Mouse (Mus musculus): ENCODE data around the gene Pilra.

The Pilra gene

GRCm38 (mm10) chr5:137825030-137825429 is 11.1 kb downstream of the Pilra start:
- DNase-seq (ENCODE audit: low read depth, low spot score) = no peak

- DNase-seq (ENCODE audit: low read depth, low spot score) = no peak
Measured at GRCm38 (mm10) chr5:137823455-137824045, 12.5 kb downstream of the Pilra start.

DNA sequence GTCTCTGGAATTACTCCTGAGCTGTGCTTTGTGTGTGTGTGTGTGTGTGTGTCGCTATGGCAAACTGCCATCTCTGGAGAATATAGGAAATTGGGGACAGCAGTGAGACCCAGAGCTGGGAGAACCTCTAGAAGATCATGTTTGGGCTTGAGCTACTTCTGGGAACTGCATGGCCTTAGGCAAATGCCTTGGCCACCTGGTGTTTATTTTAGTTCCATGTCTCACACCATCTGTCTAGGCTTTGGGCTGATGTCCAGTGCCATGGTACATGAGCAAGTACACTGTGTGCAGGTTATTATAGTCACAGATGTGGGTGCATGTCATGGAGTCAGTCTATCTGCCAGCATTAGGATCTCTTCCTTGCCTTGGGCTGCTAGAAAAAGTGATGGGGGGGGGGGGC is 13.5 kb downstream of the Pilra start:
- no peak for DNase-seq (ENCODE audit: low read depth, low spot score)

DNA sequence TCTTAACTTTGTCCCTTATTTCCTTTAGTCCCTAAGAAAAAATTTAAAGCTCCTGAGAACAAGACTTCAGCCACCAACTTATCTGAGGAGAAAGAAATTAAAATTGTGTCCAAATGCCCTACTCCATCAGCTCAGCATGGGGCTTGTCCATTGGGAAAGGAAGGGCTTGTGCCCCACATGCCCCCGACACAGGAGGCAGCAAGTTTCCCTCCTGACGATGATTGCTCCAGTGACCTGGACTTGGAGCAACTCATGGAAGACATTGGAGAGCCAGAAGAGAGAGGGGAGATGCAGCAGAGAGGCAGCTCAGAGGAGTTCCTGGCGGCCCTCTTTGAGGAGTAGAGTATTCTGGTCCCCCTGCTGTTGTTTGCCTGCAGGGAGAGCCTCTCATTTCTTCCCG is 14.0 kb downstream of the Pilra start:
- DNase-seq (ENCODE audit: low read depth, low spot score) = no peak

DNA sequence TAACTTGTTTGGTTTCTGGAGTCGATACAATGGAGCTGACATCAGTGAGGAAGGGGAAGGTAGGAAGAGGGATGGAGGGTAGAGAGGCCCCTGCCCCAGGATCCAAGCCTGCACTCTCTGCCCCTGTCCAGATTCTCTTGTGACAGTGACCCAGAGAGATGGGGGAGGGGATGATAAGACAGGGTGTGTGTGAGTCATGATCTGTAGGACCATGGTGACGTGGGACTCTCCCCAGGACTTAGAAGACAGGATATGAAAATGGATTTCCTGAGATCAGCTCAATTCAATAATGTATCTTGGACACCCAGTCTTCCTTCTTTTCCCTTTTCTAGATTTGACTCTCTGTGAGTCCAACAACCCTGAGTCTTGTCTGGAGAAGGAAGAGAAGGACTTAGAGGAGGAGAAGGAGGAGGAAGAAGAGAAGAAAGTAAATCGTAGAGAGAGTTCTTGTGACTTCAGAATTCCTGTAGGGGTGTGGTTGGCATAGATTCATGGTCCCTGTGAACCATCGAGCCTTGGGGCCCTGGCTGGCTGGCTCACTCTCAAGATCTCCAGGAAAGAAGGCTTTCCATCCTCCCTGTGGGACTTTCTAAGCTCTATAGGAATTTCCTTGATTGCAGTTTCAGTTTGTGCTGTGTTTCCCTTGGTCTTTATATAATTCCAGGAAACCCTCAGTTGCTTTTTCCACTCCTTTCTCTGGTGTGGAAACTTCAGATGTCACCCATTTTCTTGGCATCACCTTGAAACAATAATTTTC is 18.4 kb downstream of the Pilra start:
- DNase-seq (ENCODE audit: low read depth, low spot score) = no peak

- DNase-seq (ENCODE audit: low read depth, low spot score) = no peak
Measured at GRCm38 (mm10) chr5:137808316-137808715, 27.8 kb downstream of the Pilra start.

DNA sequence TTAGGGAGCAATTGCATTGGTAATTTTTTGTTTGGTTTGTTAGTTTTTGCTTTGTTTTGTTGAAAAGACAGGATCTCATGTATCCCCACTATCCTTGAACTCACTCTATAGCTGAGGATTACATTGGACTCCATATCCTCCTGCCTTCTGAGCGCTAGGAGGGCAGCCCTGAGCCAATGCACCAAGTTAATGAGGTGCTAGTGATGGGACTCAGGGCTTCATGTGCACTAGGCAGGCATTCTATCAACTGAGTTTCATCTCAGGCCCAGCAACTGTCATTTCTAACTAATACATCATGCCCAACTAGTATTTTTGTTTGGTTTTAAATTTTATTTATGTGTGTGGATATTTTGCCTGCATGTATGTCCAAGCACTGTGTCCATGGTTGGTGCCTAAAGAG is 29.9 kb downstream of the Pilra start:
- DNase-seq (ENCODE audit: low read depth, low spot score) = no peak

GRCm38 (mm10) chr5:137800917-137801316 is 35.2 kb downstream of the Pilra start:
- DNase-seq (ENCODE audit: low read depth, low spot score) = no peak

DNA sequence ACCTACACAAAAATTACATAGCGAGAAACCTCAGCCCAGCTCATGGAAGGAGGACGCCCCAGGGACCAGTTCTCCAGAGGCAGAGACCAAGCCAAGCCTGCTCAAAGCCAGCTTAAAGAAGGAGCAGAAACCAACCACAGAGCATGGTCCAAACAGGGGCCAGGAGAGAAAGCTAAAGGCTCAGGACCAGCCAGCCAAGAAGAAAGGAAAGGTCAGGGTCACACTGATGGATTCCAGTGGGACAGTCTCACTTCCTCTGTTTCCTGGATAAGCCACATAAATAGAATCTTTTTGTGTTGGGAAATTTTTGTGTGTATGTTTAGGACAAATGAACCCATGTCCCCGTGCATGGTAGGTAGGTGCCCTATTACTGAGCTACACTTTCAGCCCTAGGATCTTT is 39.5 kb downstream of the Pilra start:
- DNase-seq (ENCODE audit: low read depth, low spot score) = no peak

DNA sequence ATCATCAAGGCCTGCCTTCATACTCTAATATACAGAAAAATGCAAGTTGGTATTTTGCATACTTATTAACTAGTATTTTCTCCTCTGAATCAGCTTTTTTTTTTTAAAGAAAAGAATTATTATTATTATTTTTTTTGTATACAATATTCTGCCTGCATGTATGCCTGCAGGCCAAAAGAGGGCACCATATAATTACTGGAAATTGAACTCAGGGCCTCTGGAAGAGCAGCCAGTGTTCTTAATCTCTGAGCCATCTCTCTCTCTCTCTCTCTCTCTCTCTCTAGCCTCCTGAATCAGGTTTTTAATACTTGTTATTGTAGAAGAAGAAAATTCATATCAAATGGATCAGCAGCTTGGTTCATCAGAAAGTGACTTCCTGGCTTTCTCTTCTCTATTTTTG is 44.5 kb downstream of the Pilra start:
- DNase-seq (ENCODE audit: low read depth, low spot score) = no peak

DNA sequence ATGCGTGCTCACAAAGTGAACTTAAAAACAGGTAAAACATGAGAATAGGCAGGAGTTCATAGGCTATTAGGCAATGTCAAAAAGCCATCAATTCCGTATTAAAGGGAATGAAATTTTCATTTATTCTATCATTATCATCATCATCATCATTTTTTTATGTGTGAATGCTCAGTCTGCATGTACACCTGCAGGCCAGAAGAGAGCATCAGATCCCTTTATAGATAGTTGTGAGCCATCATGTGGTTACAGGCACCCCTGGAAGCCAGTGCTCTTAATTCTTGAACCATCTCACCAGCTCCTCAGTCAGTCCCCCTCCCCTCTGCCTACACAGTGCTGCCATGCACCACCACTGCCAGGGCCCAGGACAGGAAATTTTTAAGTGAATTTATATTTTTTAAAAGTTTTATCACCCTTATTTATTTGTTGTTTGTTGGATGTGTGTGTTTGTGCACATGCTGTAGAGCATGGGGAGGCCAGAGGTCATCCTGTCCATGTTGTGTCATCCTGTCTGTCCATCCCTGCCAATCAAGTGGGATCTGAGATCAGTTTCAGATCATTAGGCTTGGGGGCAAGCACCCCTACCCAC is 47.0 kb downstream of the Pilra start:
- no peak for DNase-seq (ENCODE audit: low read depth, low spot score)

GRCm38 (mm10) chr5:137788171-137788570 is 47.9 kb downstream of the Pilra start:
- DNase-seq (ENCODE audit: low read depth, low spot score) = no peak

DNA sequence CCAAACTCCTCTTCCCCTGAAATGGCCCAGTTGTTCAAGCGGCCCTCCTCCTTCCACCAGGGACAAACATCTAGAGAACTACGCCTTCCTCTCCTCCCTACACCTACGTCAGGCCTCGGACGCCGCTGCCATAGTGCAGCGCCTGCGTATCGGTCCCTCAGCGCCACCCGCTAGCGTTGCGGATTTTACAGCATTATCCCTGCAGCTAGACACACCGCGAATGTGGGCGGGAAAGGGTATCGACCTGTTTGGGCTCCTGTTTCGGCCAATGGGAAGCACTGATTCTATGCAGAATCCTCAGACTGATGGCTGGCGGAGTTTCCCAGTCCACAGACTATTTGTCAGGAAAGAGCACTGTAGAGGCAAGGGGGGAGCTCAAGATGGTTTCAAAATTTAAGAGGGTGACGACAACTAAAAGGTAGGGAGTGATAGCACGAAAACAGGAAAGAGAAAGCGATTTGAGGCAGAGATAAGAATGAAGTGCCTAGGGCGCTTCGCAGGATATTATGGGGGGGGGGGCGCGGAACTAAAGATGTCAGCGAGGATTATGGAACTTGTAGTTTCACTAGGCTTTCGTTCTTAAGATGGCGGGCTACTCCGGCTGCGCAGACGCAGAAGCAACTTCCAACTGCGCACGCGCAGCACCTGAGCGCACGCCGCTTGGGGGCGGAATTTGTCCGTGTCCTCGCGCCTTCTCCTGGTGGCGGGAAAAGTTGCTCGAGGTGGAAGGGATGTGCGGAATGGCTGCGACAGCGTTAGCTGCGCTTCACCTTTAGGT is 48.7 kb downstream of the Pilra start, which contains the start of the genes Mepce and Zcwpw1:
Mepce (minus strand) TSS at position 505 of the 778 bp plus-strand sequence.
Zcwpw1 (plus strand) TSS at position 648 of the 778 bp plus-strand sequence.
- DNase-seq (ENCODE audit: low read depth, low spot score) = peak; percentile 96

DNA sequence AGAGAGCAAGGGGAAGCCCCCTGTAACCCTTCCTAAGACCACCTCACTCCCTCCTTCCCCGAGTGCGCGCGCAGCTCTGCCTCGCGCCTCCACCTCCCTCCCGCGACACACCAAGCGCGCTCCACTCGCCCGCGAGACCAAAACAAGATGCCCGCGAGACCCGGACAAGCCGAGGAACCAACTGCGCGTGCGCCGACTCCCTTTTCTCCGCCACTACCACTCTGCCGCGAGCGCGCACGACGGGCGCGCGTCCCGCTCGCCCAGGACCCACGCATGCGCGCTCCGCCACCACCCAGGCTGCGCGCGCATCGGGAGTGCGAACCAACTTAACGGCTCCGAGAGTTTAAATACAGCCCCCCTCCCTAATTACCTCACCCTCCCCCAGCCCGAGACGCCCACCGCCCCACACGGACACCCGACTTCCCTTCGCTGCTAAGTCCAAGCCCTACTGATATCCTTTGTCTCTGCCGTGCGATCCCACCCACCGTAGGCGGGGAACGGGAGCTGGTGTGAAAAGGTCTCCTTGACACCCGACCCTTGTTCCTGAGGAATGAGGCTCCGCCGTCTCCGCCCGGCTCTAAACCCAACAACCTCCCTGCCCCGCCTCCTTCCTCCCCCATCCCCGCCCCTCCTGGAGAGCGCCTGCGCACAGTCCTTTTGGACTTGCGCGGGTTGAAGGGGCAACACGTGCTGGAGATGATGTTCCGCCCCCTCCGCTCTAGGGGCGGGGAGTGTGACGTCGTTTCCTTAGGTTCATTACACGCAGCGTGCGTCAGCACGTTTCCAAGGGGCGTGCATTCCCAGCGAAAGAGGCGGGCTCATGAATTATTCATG is 49.8 kb downstream of the Pilra start:
- DNase-seq (ENCODE audit: low read depth, low spot score) = peak; percentile 100

DNA sequence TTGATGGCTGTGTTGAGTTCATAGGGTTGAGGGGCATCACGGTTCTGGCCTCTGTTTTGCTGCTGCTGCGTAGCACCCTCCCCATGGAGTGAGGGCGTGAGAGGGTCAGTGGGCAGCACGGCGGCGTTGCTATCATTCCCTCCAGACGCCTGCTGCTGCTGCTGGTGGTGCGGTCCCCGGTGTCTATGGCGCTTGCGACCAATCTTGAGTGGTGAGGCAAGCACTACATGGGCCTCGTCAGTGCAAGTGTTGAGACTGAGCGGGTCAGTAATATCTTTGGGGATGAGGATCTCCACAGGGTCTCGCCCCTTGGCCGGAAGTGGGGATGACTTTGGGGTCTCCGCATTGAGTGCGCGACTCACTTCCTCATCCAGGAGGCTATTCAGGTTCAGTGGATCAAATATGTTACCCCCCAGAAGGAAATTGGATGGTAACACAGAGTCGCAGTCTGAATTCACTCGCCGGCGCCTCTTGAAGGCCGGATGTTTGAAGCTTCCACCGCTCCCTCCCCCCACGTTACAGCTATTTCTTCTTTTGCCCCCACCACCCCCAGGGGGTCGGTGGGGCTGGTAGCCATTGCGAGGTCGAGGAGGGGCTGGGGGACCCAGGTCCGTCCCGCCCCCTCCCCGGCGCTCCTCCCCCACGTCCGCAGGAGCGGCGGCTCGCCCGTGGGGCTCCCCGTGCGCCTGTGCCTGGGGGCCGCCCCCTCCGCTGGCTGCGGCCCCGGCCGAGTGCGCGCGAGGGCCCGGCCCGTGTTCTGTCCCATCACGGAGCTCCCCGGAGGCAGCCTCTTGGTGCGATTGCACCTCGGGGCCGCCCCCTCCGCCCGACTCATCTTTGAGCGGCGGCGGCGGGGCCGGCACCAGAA is 50.7 kb downstream of the Pilra start:
- no peak for DNase-seq (ENCODE audit: low read depth, low spot score)

DNA sequence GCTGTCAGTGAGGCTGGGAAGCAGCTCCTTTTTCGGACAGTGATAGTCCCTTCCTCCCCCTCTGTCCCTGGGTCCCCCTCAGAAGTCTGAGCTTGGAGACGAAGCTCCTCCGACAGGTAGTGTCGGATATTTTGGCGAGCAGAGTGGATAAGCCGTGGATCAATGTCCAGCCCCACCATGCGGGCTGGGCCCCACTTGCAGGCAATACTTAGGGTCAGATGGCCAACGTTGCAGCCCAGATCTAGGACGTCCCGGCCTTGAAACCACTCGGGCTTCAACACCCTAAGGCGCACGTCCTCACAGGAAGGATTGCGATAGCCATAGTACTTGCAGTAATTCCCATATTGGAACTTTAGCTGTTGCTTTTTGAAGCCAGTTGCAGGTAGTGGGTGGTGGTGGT is 51.5 kb downstream of the Pilra start:
- DNase-seq (ENCODE audit: low read depth, low spot score) = no peak

DNA sequence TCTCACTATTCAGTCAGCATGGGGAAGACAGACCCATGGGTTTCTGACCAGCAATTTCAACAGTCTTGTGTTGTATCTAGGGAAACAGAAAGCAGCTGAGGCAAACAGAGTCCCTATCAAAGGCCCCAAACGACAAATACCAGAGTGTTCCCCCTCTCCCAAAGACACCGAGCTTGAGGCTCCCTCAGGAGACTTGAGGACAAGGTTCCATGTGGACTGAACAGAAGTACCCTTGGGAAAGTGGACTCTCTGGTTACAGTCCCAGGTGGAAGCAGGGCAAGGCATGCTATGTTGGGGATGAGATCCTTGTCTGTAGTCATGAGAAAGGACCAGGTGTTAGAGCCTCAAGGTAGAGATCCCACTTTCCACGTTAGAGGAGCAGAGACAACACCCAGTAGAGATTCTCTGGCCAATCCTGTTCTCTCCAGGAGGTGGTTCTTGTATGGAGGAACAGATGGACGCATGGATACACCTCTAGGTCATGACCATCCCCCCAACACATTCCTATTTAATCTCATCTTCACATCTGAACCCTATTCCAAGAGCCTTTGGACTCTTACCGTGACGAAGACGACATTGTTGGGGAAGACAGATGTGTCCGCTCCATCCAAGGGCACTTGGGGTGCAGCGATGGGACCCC is 52.1 kb downstream of the Pilra start:
- no peak for DNase-seq (ENCODE audit: low read depth, low spot score)

- no peak for DNase-seq (ENCODE audit: low read depth, low spot score)
Measured at GRCm38 (mm10) chr5:137782776-137783522, 53.1 kb downstream of the Pilra start.

GRCm38 (mm10) chr5:137781661-137782060 is 54.4 kb downstream of the Pilra start:
- DNase-seq (ENCODE audit: low read depth, low spot score) = no peak

Measured in retina, postnatal 7 days (tissue).